Mouse (Mus musculus): Measurements from ENCODE around the gene Gsg1. TPM values are rescaled to one million over a fixed set of nuclear protein-coding genes. Genes with fewer than 3 reads are reported as not detected.

Gsg1 gene
- 0.77 and 0.79 TPM in 2 replicates for polyA plus RNA-seq (2021; fragmentation: Nextera tagmentation)
- long read RNA-seq, experiment 1, partial matches to known transcripts, result 1 of 2 reads
- long read RNA-seq, experiment 1, other reads (novel, unspliced or antisense), result 0 of 2 reads
- long read RNA-seq, experiment 2, partial matches to known transcripts, result 0 of 3 reads
- long read RNA-seq, experiment 2, other reads (novel, unspliced or antisense), result 2 of 3 reads

DNA sequence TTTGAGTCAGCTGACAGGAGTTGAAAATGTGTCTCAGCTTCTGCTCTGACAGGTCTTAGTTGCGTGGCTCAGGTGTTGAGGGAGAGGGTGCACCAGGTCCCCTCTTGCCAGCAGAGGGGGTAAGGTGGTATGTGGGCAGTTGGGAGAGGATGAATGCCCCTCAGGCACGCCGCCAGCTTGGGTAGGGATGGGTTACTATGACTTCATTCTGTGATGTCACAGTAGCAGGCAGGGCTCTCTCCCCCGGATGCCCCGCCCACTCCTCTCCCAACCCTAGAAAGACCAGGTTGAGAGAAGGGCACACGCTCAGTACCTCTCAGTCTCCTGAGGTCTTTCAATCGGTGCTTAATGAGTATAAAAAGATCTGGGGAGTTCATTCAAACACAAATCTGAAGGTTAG, at the start of gene Gsg1:
Gsg1 (minus strand) TSS at position 199 of the 400 bp plus-strand sequence.

GRCm38 (mm10) chr6:135197921-135198532, 56.1 kb downstream of the Gsg1 start, which contains the start of the genes Fam234b and Hebp1:
Gene Fam234b, plus strand, starts transcription at chr6:135197977.
Gene Hebp1, minus strand, starts transcription at chr6:135198022.

Other genes starting within 250 kb of the Gsg1 start
- gene Ddx47, start 242.7 kb downstream of the Gsg1 start, polyA plus RNA-seq (2021; fragmentation: Nextera tagmentation), result 30.0 and 30.7 TPM in 2 replicates
- gene Gprc5a, start 188.7 kb downstream of the Gsg1 start, polyA plus RNA-seq (2021; fragmentation: Nextera tagmentation), result 0.06 and 0.13 TPM in 2 replicates
- gene Gprc5d, start 136.1 kb downstream of the Gsg1 start, polyA plus RNA-seq (2021; fragmentation: Nextera tagmentation), result 0.18 TPM in 2 replicates
- 89.5 and 93.7 TPM in 2 replicates for gene Fam234b, start 56.4 kb downstream of the Gsg1 start, polyA plus RNA-seq (2021; fragmentation: Nextera tagmentation)
- 50.7 and 54.6 TPM in 2 replicates for gene Hebp1, start 56.3 kb downstream of the Gsg1 start, polyA plus RNA-seq (2021; fragmentation: Nextera tagmentation)
- not detected in 2 replicates for gene Pbp2, start 56.1 kb upstream of the Gsg1 start, polyA plus RNA-seq (2021; fragmentation: Nextera tagmentation)
- 0.19 and 0.29 TPM in 2 replicates for gene Emp1, start 108.2 kb upstream of the Gsg1 start, polyA plus RNA-seq (2021; fragmentation: Nextera tagmentation)

Measured in layer of hippocampus, adult 6 months (tissue).